ENCODE assay signal across 18 mouse cellular contexts in the genomic region with DNA sequence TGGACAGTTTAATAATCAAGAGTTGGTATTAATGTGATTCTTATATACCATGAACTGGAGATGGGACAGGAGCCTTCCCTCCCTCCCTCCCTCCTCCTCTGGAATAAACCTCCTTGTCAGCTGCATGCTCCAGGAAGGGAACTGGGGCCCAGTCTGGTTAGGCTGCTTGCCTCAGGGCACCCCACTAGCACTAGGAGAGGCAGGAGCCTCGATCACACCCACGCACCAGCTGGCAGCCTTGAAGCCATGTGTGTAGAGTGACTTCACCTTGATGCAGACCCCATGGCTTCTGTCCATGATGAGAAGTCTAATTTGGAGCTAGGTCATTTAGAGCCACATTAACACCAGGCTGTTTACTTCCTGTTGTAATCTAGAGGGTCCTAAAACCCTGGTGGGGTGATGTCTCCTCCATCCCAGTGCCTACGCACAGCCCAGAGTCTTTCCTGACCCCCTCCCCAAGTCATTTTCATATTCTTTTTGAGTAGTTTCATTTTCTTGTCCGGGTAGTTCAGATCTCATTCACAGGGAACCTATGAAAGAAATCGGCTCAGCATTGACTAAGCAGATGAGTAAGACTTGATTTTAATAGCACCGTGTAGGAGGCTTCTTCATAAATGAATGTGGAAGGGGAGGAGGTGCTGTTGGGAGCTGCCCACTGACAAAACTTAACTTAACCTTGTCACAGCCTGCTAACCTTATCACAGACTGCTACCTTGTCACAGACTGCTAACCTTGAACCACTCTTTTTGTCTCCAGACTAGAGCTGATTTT.
A peak's percentile ranks its signal among the peaks of the same experiment; 100 is the strongest.
DNase-seq lines count a peak whose midpoint lies in the region; ATAC-seq and TF ChIP-seq lines count a peak whose summit lies in the region.
"Had no signal": no experiment of that assay in that cellular context is flagged by ENCODE, and none has a peak within 500 bp of the region (broad histone marks: within the 10 kb centered on the region; RNA-seq: fewer than 3 reads in every experiment).

No protein-coding gene starts in this region.

- H3K79me2 ChIP-seq in CH12.LX (replicated peaks; ENCODE audit: control insufficient read depth, extremely low read depth, insufficient read depth, poor library complexity, severe bottlenecking), result no peaks in the 10 kb centered on the region

- peaks cover 17 to 33% of the 10 kb centered on the region in 2 experiments for H3K4me1 ChIP-seq in CH12.LX (ENCODE audit: control insufficient read depth in 1 of 2, insufficient read depth in 2 of 2)
- no peaks in the 10 kb centered on the region for H3K4me1 ChIP-seq in cerebellum, adult 2 months (ENCODE audit: control insufficient read depth, insufficient read depth, low read length)
- H3K4me1 ChIP-seq in midbrain, embryonic 13.5 days (replicated peaks), result no peaks in the 10 kb centered on the region

- no peak for TF ChIP-seq POLR2A in CH12.LX (IDR thresholded peaks at IDR 0.05; ENCODE audit: low read depth, low read length)
- no peak for TF ChIP-seq POLR2A in cerebellum, adult 2 months (IDR thresholded peaks at IDR 0.05; ENCODE audit: borderline replicate concordance, insufficient read depth, low read length)

- H3K4me2 ChIP-seq in CH12.LX (ENCODE audit: insufficient read depth, low read depth, poor library complexity, severe bottlenecking), result peak overlapping the region; percentile 53; the same call in 1 of the 2 replicates
- H3K4me2 ChIP-seq in midbrain, embryonic 13.5 days (replicated peaks), result no peak overlapping the region
- H3K4me2 ChIP-seq: hindbrain, embryonic 12.5 days had no signal

- H3K9ac ChIP-seq in CH12.LX (ENCODE audit: insufficient read depth, low read depth), result no peak overlapping the region
- H3K9ac ChIP-seq in midbrain, embryonic 13.5 days (replicated peaks), result no peak overlapping the region
- H3K9ac ChIP-seq: forebrain, postnatal 0 days; hindbrain, embryonic 12.5 days had no signal

- no peak for TF ChIP-seq CTCF in CH12.LX (conservative IDR thresholded peaks at IDR 0.05 in 1 of 2, IDR thresholded peaks at IDR 0.05 in 1 of 2; ENCODE audit: low read depth in 2 of 2, low read length in 2 of 2)
- TF ChIP-seq CTCF in cerebellum, adult 2 months (IDR thresholded peaks at IDR 0.05; ENCODE audit: borderline replicate concordance, insufficient read depth, low read depth, low read length), result no peak

- in situ Hi-C loops in CH12.LX (cut with MboI; ENCODE audit: low pct_ligation_motif_present, low pct_unique_long_range_greater_than_20kb, low sequenced_read_pairs), result no loop called here

- TF ChIP-seq EP300 in CH12.LX (IDR thresholded peaks at IDR 0.05; ENCODE audit: low read length), result peak; percentile 47; the same call in 1 of the 2 replicates

- dilution Hi-C loops in CH12.LX (cut with MboI; ENCODE audit: extremely low pct_ligation_motif_present, extremely low pct_unique_long_range_greater_than_20kb, low sequenced_read_pairs), result no loop called here

- H3K27me3 ChIP-seq in CH12.LX (replicated peaks), result no peaks in the 10 kb centered on the region
- no peaks in the 10 kb centered on the region for H3K27me3 ChIP-seq in cerebellum, adult 2 months (ENCODE audit: control insufficient read depth, insufficient read depth, low read length)
- H3K27me3 ChIP-seq in midbrain, embryonic 13.5 days, result no peaks in the 10 kb centered on the region
- H3K27me3 ChIP-seq: hindbrain, embryonic 12.5 days had no signal

- H3K27ac ChIP-seq in CH12.LX (ENCODE audit: insufficient read depth, low read depth), result no peak overlapping the region
- H3K27ac ChIP-seq in cerebellum, adult 2 months (ENCODE audit: insufficient read depth, low read length), result no peak overlapping the region
- no peak overlapping the region for H3K27ac ChIP-seq in midbrain, embryonic 13.5 days
- H3K27ac ChIP-seq: embryonic facial prominence, embryonic 10.5 days; hindbrain, embryonic 12.5 days had no signal

- no peaks in the 10 kb centered on the region for H3K9me3 ChIP-seq in CH12.LX (replicated peaks; ENCODE audit: low read length)
- H3K9me3 ChIP-seq in midbrain, embryonic 13.5 days, result no peaks in the 10 kb centered on the region
- H3K9me3 ChIP-seq: embryonic facial prominence, embryonic 10.5 days; hindbrain, embryonic 12.5 days had no signal

- DNase-seq in frontal cortex, postnatal 36 days (ENCODE audit: low spot score in 2 of 2), result peak; percentile 7 to 18
- no peak for DNase-seq in frontal cortex, postnatal 14 days (ENCODE audit: low spot score in 2 of 2)
- peak; percentile 29 for DNase-seq in CH12.LX (ENCODE audit: extremely low read depth)
- peak; percentile 33 to 63 for DNase-seq in cerebellum, adult 2 months
- DNase-seq in kidney, postnatal 14 days, result no peak
- no peak for DNase-seq in thymus, postnatal 14 days
- DNase-seq: forebrain, postnatal 0 days; gastrocnemius, postnatal 25 days; kidney, adult 2 months; kidney, postnatal 25 days; left cerebral cortex, postnatal 4 days; lung, adult 18-20 months; lung, postnatal 36 days had no signal

- H3K4me3 ChIP-seq in CH12.LX (replicated peaks in 1 of 3; ENCODE audit: low read depth in 2 of 3, low read length in 2 of 3, poor library complexity in 1 of 3), result no peak overlapping the region
- H3K4me3 ChIP-seq in cerebellum, adult 2 months (replicated peaks; ENCODE audit: insufficient read depth, low read depth, low read length), result no peak overlapping the region
- H3K4me3 ChIP-seq in midbrain, embryonic 13.5 days (replicated peaks), result no peak overlapping the region
- H3K4me3 ChIP-seq: embryonic facial prominence, embryonic 10.5 days; erythroblast, embryonic 14.5 days; hindbrain, embryonic 12.5 days had no signal

- TF ChIP-seq RAD21 in CH12.LX (IDR thresholded peaks at IDR 0.05; ENCODE audit: low read depth, low read length), result no peak; the same call in 1 of the 2 replicates

- H3K36me3 ChIP-seq in CH12.LX (replicated peaks in 1 of 2; ENCODE audit: control insufficient read depth in 1 of 2, insufficient read depth in 1 of 2, low read length in 1 of 2), result no peaks in the 10 kb centered on the region
- H3K36me3 ChIP-seq in midbrain, embryonic 13.5 days, result no peaks in the 10 kb centered on the region
- H3K36me3 ChIP-seq: embryonic facial prominence, embryonic 10.5 days; hindbrain, embryonic 12.5 days had no signal

- ATAC-seq in erythroid progenitor cell, adult 5-6 weeks (replicated peaks; ENCODE audit: low FRiP score, poor library complexity, severe bottlenecking), result 0 out of 2 replicates have a peak, but pooled peaks have one; percentile 14
- ATAC-seq in midbrain, embryonic 13.5 days, result no peak
- ATAC-seq: forebrain, postnatal 0 days had no signal

- WGBS in cerebellum, adult 2 months, result 64% methylated on average over 6 of the region's 6 CpGs
- WGBS in midbrain, embryonic 13.5 days, result 91% methylated on average over 6 of the region's 6 CpGs

TF ChIP-seq in CH12.LX, 34 proteins besides CTCF, POLR2A, EP300 and RAD21:
- TF ChIP-seq CHD2 (IDR thresholded peaks at IDR 0.05; ENCODE audit: low read length) (no peak), USF2 (conservative IDR thresholded peaks at IDR 0.05; ENCODE audit: low read depth, low read length) (no peak), NELFE (IDR thresholded peaks at IDR 0.05; ENCODE audit: low read depth, low read length) (no peak), JUND (conservative IDR thresholded peaks at IDR 0.05; ENCODE audit: low read depth, low read length) (0 out of 2 replicates have a peak, but pooled peaks have one; percentile 13), MAX (IDR thresholded peaks at IDR 0.05; ENCODE audit: low read length) (0 out of 2 replicates have a peak, but pooled peaks have one; percentile 16), MAFK (IDR thresholded peaks at IDR 0.05; ENCODE audit: insufficient replicate concordance, low read length) (0 out of 2 replicates have a peak, but pooled peaks have one; percentile 40), MAZ (IDR thresholded peaks at IDR 0.05; ENCODE audit: low read depth, low read length) (0 out of 2 replicates have a peak, but pooled peaks have one; percentile 26), IRF4 (IDR thresholded peaks at IDR 0.05; ENCODE audit: low read depth, low read length) (peak; percentile 52; the same call in 1 of the 2 replicates), MEF2A (IDR thresholded peaks at IDR 0.05; ENCODE audit: borderline replicate concordance, low read depth, low read length) (peak; percentile 45; the same call in 1 of the 2 replicates), CHD1 (IDR thresholded peaks at IDR 0.05; ENCODE audit: low read depth, low read length) (no peak), GABPA (IDR thresholded peaks at IDR 0.05; ENCODE audit: insufficient replicate concordance, low read depth, low read length) (no peak)

Comparison
In these comparisons a context has a peak if more than half of its experiments do, and no peak if none do; other contexts are left out.
1. DNase-seq: peak in frontal cortex, postnatal 36 days (2 of 2), CH12.LX (single experiment) and cerebellum, adult 2 months (2 of 2); none in frontal cortex, postnatal 14 days (0 of 2), kidney, postnatal 14 days (single experiment) and thymus, postnatal 14 days (single experiment).